Mouse (Mus musculus) neural tube, embryonic 15.5 days (tissue): ENCODE results near the gene Qprt. TPM values are rescaled to one million over a fixed set of nuclear protein-coding genes. Genes with fewer than 3 reads are reported as not detected.
"Not testable (repeated sequence)": the region's sequence is repeated elsewhere in the genome, so short reads cannot be mapped to it uniquely, and the experiment has no call there.

Experiments
- ATAC-seq: fragments of 200-750 bp; cut with Nextera tagmentation; 2 replicates; pipeline ENCODE4 v1.8.0; 2017; ENCODE audit warnings: mild to moderate bottlenecking, moderate TSS enrichment, moderate library complexity; ENCODE audit not compliant: low FRiP score
- H3K27ac ChIP-seq: fragments of 300-500 bp; sonication (generic); replicated peaks from 2 replicates; pipeline ENCODE4 v1.5.1; 2015; ENCODE audit warnings: mild to moderate bottlenecking, inconsistent platforms
- H3K27me3 ChIP-seq: fragments of 300-500 bp; sonication (generic); replicated peaks from 2 replicates; pipeline ENCODE4 v1.6.1; 2015; ENCODE audit warnings: inconsistent platforms
- H3K36me3 ChIP-seq: fragments of 300-500 bp; sonication (generic); 2 replicates; pipeline ENCODE4 v1.6.1; 2015; ENCODE audit warnings: inconsistent platforms
- H3K4me1 ChIP-seq: fragments of 300-500 bp; sonication (generic); 2 replicates; pipeline ENCODE4 v1.6.1; 2015; ENCODE audit warnings: inconsistent platforms
- H3K4me2 ChIP-seq: fragments of 300-500 bp; sonication (generic); 2 replicates; pipeline ENCODE4 v1.6.1; 2015; ENCODE audit warnings: inconsistent platforms, mild to moderate bottlenecking, moderate library complexity
- H3K4me3 ChIP-seq: fragments of 300-500 bp; sonication (generic); replicated peaks from 2 replicates; pipeline ENCODE4 v1.5.1; 2015; ENCODE audit warnings: mild to moderate bottlenecking, inconsistent platforms
- H3K9ac ChIP-seq: fragments of 300-500 bp; sonication (generic); replicated peaks from 2 replicates; pipeline ENCODE4 v1.6.1; 2015; ENCODE audit warnings: mild to moderate bottlenecking, inconsistent platforms
- H3K9me3 ChIP-seq: fragments of 300-500 bp; sonication (generic); replicated peaks from 2 replicates; pipeline ENCODE4 v1.6.1; 2016; ENCODE audit warnings: inconsistent platforms
- WGBS: fragments of 180-500 bp; shearing (Covaris S2); methylation state at CpG from one replicate; pipeline ENCODE4 v1.1.7; 2015; ENCODE audit warnings: mixed read lengths; 5-methylcytosine and 5-hydroxymethylcytosine counted together
- polyA plus RNA-seq: library from polyadenylated mRNA; unstranded; fragments of >200 nt; fragmentation: Nextera tagmentation; extraction: Ambion mirVana; gene quantifications from 2 replicates; pipeline ENCODE4 v1.2.1, GENCODE M21; 2015

Gene Qprt
- polyA plus RNA-seq, 1 experiment from 2014 or later: 0.75 TPM

DNA sequence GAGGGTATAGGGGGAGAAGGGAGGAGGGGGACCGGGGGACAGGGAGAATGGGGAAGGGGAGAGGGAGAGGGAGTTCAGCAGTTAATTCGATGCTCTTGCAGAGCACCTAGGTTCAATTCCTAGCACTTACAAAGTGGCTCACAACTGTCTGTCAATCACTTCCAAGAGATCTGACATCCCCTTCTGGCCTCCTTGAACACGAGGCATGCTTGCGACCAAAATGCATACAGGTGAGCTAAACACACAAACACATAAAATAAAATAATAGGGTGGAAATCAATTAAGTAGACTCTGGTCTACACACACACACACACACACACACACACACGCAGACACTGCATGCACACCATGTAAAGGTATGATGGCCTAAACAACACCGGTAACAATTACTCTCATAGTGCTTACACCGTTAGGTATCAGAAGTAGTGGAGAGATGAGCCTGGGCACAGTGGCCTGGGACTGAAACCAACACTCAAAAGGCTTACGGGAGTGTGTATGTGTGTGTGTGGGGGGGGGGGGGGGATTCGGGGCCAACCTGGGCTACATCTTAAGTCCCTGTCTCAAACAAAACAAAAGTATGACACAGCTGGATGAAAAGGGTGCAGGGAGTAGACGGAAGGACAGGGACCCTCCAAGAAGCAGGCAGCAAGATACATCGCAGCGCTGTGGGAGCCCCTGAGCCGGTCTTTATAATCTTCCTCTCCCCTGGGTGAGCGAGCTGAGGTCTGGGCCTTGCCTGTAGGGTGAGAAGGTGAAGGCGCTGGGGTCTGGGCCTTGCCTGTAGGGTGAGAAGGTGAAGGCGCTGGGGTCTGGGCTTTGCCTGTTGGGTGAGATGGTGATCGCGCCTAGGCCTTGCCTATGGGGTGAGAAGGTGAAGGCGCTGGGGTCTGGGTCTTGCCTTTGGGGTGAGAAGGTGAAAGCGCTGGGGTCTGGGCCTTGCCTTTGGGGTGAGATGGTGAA, 31.6 kb downstream of the Qprt start:
- no peaks in the 10 kb centered on the region for H3K27me3 ChIP-seq

DNA sequence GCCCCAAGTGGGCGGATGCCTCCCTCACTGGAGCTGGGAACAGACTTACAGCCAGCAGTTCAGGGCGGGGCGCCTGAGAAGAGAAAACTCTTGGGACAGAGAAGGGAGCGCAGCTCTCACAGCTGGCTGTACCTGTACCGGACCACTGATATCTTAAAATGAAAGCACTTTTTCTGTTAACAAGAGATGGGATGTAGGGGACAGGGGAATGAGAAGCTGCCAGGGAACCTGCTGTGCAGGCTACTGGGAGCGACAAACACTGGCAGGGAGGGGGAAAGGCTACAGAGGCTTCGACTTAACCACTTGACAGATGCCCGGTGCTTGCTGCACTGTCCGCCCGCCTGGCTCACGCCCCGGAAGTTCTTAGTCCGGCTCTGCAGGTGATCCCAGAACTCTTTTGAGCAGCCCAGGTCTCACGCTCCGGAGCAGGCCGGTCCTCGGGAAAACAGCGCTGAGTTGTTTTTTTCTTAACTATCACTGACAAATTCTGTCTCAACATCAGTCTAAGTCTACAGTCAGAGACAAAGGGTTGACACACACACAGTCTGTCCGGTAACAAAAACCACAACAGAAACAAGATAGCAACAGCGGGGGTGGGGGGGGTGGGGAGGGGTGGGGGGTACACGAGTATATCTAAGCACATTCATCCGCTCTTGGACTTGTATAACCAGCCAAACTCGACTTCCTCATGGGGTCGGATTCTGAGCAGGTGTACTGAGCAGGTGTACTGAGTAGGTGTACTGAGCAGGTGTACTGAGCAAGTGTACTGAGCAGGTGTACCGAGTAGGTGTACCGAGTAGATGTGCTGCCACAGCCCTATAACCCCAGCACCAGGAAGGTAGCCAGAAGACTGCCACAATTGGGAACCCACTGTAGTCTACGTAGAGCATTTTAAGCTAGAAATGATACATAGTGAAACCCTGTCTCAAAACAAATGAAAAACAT, 32.9 kb downstream of the Qprt start:
- Histone ChIP-seq H3K36me3 (no peaks in the 10 kb centered on the region), H3K4me3 (peak overlapping the region; percentile 23; the same call in 1 of the 2 replicates), H3K27ac (no peak overlapping the region), H3K9me3 (no peaks in the 10 kb centered on the region), H3K4me2 (peak overlapping the region; percentile 51), H3K27me3 (no peaks in the 10 kb centered on the region), H3K4me1 (peaks cover 5% of the 10 kb centered on the region; the same call in 1 of the 2 replicates), H3K9ac (peak overlapping the region; percentile 23; the same call in 1 of the 2 replicates)
- 23% methylated on average over 27 of the region's 27 CpGs for WGBS
- ATAC-seq: no peak

More for the DNA sequence above, 31.6 kb downstream of the Qprt start:
- Histone ChIP-seq H3K9me3 (no peaks in the 10 kb centered on the region), H3K9ac (no peak overlapping the region), H3K4me3 (no peak overlapping the region), H3K4me2 (no peak overlapping the region), H3K36me3 (no peaks in the 10 kb centered on the region), H3K4me1 (peaks cover 5% of the 10 kb centered on the region; the same call in 1 of the 2 replicates), H3K27ac (no peak overlapping the region)
- no peak for ATAC-seq
- 85% methylated on average over 20 of the region's 20 CpGs for WGBS

DNA sequence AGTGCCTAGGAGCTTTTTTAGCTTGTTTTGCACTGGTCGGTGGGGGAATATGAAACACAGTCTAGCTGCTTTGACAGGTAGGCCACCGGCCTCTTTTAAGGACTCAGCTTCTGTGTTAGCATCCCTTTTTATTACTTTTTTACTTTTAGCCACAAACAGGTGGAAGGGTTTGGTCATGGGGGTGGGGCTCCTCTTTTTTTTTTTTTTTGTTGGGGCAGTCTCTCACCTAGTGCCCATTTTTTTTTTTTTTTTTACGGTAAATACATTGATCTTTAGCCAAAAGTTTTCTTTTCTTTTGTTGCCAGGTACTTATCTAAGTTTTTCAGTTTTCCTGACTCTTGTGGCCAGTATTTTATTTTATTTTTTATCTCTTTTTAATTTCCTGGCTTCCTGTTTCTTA, 33.9 kb downstream of the Qprt start:
- no peak overlapping the region for H3K9ac ChIP-seq
- ATAC-seq: no peak
- no peaks in the 10 kb centered on the region for H3K36me3 ChIP-seq
- H3K4me2 ChIP-seq: no peak overlapping the region
- peaks cover 5% of the 10 kb centered on the region; the same call in 1 of the 2 replicates for H3K4me1 ChIP-seq
- no peak overlapping the region for H3K27ac ChIP-seq
- H3K9me3 ChIP-seq: no peaks in the 10 kb centered on the region
- H3K27me3 ChIP-seq: no peaks in the 10 kb centered on the region
- H3K4me3 ChIP-seq: no peak overlapping the region
- 94% methylated on average over 3 of the region's 3 CpGs for WGBS

DNA sequence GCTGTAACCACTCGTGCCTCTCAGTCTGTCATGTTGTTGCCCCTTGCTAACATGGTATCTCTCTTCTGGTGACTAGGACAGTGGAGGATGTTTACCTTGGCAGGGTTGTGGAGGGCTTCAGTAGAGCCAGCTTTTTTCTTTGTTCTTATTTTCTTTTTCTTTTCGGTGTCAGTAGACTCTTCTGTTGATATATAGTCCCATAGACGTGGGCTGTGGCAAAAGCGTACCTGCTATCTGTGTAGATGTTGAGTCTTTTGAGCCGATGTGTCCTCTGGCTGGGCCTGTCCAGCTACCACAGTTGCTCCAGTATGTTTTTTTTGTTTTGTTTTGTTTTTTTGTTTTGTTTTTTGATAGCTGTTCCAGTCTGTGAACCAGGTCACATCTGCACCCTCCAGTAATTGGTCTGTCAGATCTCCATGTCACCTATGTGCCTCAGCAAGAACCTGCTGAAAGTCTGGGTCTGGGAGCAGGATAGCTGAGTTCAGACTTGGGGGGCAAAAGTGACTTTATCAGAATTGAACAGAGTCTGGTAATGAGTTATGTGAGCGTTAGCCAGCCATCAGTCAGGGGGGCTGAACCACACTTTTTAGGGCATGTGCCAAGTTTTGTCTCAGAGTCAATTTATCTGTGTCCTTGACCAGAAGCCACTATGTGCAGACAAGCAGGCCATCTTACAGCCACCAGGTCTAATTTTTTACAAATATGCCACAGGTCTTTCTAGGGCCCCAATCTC, 34.6 kb downstream of the Qprt start, which contains the start of gene Zg16:
TSS of gene Zg16 (minus strand) at position 51 of the 733 bp plus-strand sequence.
- not testable (repeated sequence) for H3K4me3 ChIP-seq, H3K36me3 ChIP-seq, H3K27ac ChIP-seq, ATAC-seq, H3K27me3 ChIP-seq, H3K9me3 ChIP-seq, H3K4me1 ChIP-seq, H3K4me2 ChIP-seq, H3K9ac ChIP-seq
- WGBS: 86% methylated on average over 6 of the region's 6 CpGs

DNA sequence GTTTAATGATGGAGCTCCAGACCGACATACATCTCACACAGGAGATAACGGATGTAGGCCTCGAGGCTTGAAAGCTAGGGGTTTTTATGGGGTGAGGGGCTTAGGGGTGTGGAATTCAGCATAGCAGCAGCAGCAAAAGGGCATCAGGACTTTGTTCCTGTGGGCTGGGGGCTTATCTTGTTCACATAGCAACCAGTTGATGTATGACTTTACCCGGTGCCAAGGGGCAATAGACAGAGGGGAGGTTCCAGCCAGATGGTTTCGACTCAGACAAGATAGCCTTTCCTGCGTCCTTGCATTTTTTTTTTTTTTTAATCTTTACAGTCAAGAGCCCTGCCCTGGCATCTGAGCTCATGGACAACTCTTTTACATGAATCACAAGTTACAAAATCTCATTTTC, 36.3 kb downstream of the Qprt start:
- not testable (repeated sequence) for H3K27me3 ChIP-seq, H3K9ac ChIP-seq
- WGBS: 62% methylated on average over 6 of the region's 6 CpGs

DNA sequence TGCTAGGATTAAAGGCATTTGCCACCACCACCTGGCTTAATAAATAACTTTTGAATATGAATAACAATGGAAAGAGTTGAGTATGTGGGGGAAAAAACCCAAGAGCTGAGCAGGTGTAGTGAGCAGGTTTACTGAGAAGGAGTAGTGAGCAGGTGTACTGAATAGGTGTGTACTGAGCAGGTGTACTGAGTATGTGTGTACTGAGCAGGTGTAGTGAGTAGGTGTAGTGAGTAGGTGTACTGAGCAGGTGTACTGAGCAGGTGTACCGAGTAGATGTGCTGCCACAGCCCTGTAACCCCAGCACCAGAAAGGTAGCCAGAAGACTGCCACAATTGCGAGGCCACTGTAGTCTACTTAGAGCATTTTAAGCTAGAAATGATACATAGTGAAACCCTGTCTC, 37.2 kb downstream of the Qprt start:
- peaks cover 5% of the 10 kb centered on the region; the same call in 1 of the 2 replicates for H3K4me1 ChIP-seq
- H3K4me2 ChIP-seq: no peak overlapping the region
- no peaks in the 10 kb centered on the region for H3K36me3 ChIP-seq
- H3K27me3 ChIP-seq: no peaks in the 10 kb centered on the region
- 88% methylated on average over 2 of the region's 2 CpGs for WGBS
- no peak for ATAC-seq
- no peak overlapping the region for H3K27ac ChIP-seq
- no peak overlapping the region for H3K9ac ChIP-seq
- H3K9me3 ChIP-seq: no peaks in the 10 kb centered on the region
- no peak overlapping the region for H3K4me3 ChIP-seq

More for the DNA sequence above, 36.3 kb downstream of the Qprt start:
- H3K9me3 ChIP-seq, H3K4me1 ChIP-seq, H3K4me2 ChIP-seq, H3K4me3 ChIP-seq, H3K27ac ChIP-seq, ATAC-seq, H3K36me3 ChIP-seq: not testable (repeated sequence)

DNA sequence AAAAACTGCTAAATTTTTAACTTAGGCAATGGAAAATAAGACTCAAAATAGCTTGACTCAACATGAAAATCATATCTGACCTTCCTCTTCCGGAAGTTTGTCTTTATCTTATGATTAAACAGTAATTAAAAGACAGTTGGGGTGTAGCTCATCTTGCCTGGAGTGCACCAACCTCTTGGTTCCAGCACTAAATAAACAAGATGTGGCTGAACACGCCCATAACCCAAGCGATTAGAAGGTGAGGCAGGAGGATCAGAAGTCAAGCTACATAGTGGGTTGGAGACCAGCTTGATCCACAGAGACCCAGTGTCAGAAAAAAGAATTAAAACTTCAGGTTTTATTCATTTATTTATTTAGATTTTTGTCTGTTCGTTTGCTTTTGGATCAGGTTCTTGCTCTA, 38.3 kb downstream of the Qprt start:
- Histone ChIP-seq H3K4me2 (no peak overlapping the region), H3K9me3 (no peaks in the 10 kb centered on the region), H3K9ac (no peak overlapping the region), H3K36me3 (no peaks in the 10 kb centered on the region), H3K27me3 (no peaks in the 10 kb centered on the region), H3K27ac (no peak overlapping the region), H3K4me1 (peaks cover under 1% of the 10 kb centered on the region; the same call in 1 of the 2 replicates), H3K4me3 (no peak overlapping the region)
- no peak for ATAC-seq
- WGBS: 87% methylated on average over 4 of the region's 4 CpGs

DNA sequence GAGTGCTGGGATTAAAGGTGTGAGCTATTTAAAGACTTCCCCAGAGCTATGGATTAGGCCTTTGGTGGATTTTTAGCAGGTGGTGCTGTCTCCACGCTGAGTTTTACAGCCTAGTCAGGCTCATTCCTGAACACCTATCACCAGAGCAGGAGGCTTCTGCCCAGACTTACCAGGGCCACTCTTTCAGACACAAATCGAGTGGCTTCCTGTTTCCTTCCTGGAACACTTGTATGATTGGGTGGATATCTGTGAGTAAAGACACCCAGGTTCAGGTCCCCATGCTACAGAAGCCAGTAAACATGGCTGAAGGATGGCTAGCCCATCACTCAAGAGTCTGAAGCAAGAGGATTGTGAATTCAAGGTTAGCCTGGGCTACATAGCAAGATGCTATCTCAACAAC, 39.0 kb downstream of the Qprt start:
- no peak for ATAC-seq

DNA sequence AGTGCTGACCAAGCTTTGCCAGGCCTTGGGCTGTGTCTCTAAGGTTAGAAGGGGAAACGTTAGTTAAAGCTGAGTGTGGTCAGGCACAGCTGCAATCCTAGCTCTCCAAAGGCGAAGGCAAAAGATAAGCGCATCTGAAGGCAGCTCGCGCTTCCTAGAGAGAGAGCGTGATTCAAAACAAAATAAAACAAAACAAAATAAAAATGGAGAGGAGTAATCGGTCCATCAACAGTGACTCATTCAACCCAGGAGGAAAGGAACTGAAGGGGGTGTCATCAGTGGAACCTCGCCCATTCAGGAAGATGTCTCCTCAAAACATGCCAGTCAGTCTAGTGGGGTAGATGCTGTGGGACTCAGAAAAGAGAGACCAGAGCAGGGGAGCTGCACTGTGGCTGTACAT, 39.8 kb downstream of the Qprt start:
- H3K36me3 ChIP-seq: no peaks in the 10 kb centered on the region
- no peak overlapping the region for H3K9ac ChIP-seq
- WGBS: 86% methylated on average over 8 of the region's 8 CpGs
- no peaks in the 10 kb centered on the region for H3K9me3 ChIP-seq
- no peak overlapping the region for H3K4me3 ChIP-seq
- H3K4me1 ChIP-seq: no peaks in the 10 kb centered on the region
- no peaks in the 10 kb centered on the region for H3K27me3 ChIP-seq
- no peak for ATAC-seq
- no peak overlapping the region for H3K4me2 ChIP-seq
- H3K27ac ChIP-seq: no peak overlapping the region

More for the DNA sequence above, 39.0 kb downstream of the Qprt start:
- Histone ChIP-seq H3K9ac (no peak overlapping the region), H3K27me3 (no peaks in the 10 kb centered on the region), H3K4me1 (no peaks in the 10 kb centered on the region), H3K36me3 (no peaks in the 10 kb centered on the region), H3K4me2 (no peak overlapping the region), H3K4me3 (no peak overlapping the region), H3K27ac (no peak overlapping the region), H3K9me3 (no peaks in the 10 kb centered on the region)
- 68% methylated on average over 2 of the region's 2 CpGs for WGBS

DNA sequence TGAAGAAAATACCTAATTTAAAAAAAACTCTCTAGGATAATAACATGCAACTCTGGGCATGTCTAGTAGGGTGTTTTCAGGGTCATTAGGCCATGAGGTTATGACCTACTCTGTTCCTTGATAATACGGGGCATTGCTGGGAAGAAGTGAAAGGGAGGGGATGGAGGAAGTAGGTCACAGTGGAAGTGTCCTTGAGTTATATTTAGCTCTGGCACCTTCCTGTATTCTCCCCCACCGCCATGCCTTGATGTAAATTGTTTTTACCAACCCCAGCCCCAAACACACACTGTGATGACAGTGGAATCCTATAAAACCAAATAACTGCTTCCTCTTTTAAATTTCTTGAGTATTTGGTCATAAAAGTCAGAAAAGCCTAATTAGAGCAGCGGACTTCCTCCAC, 42.0 kb downstream of the Qprt start:
- Histone ChIP-seq H3K27ac (no peak overlapping the region), H3K4me1 (no peaks in the 10 kb centered on the region), H3K36me3 (no peaks in the 10 kb centered on the region), H3K4me2 (no peak overlapping the region), H3K27me3 (no peaks in the 10 kb centered on the region), H3K4me3 (no peak overlapping the region), H3K9me3 (no peaks in the 10 kb centered on the region), H3K9ac (no peak overlapping the region)
- WGBS: 54% methylated on average over 3 of the region's 3 CpGs
- no peak for ATAC-seq

DNA sequence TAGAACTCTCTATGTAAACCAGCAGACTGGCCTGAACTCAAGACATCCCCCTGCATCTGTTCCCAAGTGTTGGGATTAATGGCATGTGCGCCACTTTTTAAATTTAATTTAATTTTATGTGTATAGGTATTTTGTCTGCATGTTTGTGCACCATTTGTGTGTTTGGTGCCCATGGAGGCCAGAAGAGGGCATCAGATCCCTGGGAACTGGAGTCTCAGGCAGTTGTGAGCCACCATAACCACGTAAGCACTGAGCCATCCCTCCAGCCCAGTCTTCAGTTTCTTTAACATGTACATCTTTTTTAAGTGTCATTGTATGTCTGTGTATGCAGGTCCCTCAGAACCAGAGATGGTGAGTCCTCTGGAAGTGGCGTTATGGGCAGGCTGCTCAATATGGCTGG, 44.3 kb downstream of the Qprt start:
- no peaks in the 10 kb centered on the region for H3K36me3 ChIP-seq
- H3K27me3 ChIP-seq: no peaks in the 10 kb centered on the region
- no peak overlapping the region for H3K9ac ChIP-seq
- H3K4me3 ChIP-seq: no peak overlapping the region
- H3K4me2 ChIP-seq: no peak overlapping the region
- no peak overlapping the region for H3K27ac ChIP-seq
- 89% methylated on average over 3 of the region's 3 CpGs for WGBS
- H3K9me3 ChIP-seq: no peaks in the 10 kb centered on the region
- no peak for ATAC-seq
- H3K4me1 ChIP-seq: no peaks in the 10 kb centered on the region
